Mouse (Mus musculus) megakaryocyte, adult 5-6 weeks (primary cell): ENCODE results near the gene Atoh1. TPM values are rescaled to one million over a fixed set of nuclear protein-coding genes. Genes with fewer than 3 reads are reported as not detected.

Source experiments
- ATAC-seq: 2 replicates; pipeline ENCODE4 v1.8.0; 2016; ENCODE audit warnings: mild to moderate bottlenecking, inconsistent platforms; ENCODE audit not compliant: poor library complexity, severe bottlenecking
- total RNA-seq, 2 experiments: library from RNA; stranded (forward) in 1 of 2; stranded (reverse) in 1 of 2; fragments of 153-499, 151-499 nt in 1 of 2; fragments of 221-1000, 200-1000 nt in 1 of 2; gene quantifications; 2 replicates each; pipeline versions ENCODE4 v1.2.3 to v1.2.4; 2015 to 2017

Gene Atoh1
- total RNA-seq (2015), result not detected in 2 replicates
- not detected in 2 replicates for total RNA-seq (2017)

DNA sequence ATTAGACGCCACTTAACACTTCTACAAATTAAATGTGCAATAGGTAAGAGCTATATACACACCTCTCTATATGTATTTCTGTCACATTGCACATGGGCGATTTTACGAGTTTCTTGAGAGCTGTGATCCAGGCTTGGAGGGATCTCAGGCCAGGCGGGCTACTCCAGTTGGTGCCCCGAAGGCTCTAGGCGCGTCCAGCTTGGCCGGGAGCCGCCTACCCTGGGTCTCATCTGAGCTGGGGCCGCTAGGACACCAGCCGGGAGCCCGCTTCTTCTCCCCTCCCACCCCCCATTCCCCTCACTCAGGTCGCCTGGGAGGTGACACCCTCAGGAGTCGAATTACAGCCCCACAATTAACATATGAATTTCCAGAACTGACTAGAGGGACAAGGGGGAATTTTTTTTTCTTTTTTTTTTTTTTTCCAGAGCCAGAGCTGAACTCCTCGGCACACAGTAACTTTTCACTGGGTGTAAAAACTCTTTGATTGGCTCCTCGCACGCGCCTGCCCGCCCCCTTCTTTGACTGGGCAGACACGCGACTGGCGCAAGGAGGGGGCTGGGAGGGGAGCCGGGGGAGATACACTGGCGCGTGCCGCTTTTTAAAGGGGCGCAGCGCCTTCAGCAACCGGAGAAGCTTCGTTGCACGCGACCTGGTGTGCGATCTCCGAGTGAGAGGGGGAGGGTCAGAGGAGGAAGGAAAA is at the start of gene Atoh1:
Gene Atoh1 (plus strand): TSS at position 627 of the 700 bp plus-strand sequence.
- ATAC-seq, result no peak

DNA sequence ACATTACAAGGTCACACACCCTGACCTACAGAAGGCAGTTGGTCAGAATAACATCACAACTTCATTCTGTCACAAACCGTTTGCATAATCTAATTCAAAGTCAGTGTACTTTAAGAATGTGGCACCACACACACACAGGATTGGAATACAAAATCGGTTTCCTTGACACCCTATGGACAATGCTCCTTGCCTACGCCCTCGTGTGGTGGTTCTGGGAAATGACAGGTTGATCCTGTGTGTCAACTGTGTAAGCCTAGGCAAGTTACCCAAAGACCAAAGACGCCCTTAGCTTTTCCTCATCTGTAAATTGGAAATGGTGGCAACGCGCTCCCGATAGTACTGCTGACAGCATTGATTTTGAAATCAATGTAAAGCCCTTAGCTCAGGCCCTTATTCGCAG is 45.0 kb upstream of the Atoh1 start:
- no peak for ATAC-seq

DNA sequence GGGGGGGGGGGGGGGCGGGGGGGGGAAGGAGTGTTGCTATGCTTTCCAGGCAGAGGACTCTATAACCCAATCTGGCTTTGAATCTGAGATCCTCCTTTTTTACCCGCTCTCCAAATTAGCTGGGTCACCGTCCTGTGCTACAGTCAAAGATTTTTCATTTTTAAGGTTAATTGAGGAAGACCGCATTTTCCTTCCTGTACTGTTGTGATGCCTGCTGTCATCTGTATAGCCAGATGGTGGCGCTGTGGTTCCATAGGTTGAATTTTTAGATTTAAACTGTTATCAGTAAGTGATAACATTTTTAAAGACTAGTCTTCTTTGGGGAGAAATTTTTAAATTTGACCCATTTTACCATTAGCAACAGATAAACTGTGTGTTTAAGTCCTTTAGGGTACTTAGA is 44.0 kb upstream of the Atoh1 start:
- ATAC-seq, result no peak

DNA sequence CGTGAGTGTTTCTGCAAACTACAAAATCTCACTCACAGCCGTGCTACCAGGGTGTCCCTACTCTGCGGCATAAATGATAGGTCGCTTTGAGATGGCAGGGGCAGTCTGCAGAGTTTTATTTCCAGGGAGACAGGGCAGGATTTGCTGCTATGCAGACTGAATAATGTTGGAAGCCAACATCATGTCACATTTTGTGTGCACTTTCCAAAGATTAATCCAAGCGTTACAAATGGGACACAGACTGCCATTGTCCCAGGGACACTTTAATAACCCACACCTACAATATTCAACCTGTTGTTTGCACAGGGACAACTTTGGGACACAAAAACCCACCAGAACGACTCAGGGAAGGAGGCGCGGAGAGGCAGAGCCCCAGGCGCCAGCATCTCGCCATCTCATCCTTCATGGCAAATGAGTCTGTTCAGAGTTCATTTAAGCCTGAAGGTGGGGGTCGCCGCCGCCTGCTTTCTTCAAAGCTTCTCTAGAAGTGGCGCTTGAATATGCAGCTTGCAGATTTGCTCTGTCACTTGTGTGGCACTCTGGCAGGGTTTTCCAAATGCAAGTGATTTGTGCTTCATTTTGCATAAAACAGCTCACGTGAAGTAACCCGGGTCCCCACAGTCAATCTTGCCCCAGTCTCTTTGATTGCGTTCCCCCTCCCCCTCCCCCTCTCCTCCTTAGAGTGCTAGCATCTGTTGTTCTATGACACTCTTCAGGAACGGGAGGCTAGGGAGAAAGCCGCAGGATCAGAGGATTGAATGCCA is 40.6 kb upstream of the Atoh1 start:
- ATAC-seq, result no peak

DNA sequence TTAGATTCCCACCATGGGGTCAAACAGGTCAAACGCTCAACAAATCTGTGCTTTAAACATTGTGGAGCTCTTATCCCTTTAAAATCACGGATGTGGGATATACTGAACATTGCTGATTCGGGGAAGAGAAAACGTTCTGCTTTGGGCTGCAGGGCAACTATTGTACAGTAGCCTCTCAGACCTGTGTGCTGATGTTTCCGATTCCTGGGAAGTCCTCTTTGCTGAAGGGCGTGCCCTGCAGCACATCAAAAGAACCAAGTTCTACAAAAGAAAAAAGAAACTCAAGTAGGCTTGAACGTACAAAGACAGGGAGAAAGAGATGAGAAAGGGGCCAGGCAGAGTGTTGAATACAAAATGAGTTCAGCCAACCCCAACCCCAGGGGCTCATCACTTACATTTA is 34.2 kb upstream of the Atoh1 start:
- ATAC-seq, result no peak

DNA sequence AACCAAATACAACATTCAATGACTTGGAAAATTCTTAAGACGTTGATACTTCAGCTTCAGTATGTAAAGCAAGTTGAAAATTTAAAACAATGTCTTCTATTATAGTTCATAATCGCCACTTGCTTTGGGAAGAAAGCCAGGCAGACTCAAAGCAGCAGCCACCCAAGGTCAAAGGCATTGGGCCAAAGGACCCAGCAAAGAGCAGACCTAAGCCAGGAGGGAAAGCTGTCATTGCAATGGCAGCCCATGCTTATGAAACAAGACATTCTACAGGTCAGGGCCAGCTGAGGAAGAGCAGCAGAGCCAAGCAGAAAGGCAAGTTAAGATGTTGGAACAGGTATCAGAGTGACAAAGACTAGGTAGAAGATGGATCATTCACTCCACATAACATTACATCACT is 25.3 kb upstream of the Atoh1 start:
- no peak for ATAC-seq

DNA sequence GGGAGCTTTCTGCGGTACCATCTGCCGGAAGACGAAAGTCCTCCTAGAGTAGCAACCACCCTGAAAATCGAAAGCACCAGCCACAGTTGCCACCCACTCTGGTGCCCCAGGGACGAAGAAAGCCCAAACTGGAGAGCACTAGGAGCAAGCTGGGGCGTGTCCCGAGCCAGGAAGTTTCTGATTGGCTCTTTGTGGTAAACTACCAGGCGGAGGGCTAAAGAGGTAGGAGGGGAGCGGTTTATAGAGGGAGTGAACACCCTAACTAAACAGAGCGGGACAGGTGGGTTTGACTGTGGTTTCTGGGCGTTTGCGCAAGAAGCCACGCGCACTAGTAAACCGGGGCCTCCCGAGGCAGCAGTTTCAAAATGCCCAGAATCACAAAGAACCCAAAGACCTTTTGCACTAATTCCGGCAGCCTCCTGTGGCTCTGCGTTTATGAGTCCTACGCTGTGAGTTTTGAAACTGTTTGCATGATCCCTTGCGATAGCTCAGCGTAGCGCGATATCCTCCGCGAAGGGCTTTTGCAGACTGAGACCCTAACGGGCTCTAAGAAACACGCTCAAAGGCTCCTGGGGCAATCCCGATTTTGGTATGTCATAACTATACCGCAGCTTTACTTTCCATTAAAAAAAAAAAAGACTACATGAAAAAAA is 1.0 kb upstream of the Atoh1 start:
- no peak for ATAC-seq

DNA sequence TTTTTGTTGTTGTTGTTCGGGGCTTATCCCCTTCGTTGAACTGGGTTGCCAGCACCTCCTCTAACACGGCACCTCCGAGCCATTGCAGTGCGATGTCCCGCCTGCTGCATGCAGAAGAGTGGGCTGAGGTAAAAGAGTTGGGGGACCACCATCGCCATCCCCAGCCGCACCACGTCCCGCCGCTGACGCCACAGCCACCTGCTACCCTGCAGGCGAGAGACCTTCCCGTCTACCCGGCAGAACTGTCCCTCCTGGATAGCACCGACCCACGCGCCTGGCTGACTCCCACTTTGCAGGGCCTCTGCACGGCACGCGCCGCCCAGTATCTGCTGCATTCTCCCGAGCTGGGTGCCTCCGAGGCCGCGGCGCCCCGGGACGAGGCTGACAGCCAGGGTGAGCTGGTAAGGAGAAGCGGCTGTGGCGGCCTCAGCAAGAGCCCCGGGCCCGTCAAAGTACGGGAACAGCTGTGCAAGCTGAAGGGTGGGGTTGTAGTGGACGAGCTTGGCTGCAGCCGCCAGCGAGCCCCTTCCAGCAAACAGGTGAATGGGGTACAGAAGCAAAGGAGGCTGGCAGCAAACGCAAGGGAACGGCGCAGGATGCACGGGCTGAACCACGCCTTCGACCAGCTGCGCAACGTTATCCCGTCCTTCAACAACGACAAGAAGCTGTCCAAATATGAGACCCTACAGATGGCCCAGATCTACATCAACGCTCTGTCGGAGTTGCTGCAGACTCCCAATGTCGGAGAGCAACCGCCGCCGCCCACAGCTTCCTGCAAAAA is 496 bp downstream of the Atoh1 start:
- no peak for ATAC-seq

DNA sequence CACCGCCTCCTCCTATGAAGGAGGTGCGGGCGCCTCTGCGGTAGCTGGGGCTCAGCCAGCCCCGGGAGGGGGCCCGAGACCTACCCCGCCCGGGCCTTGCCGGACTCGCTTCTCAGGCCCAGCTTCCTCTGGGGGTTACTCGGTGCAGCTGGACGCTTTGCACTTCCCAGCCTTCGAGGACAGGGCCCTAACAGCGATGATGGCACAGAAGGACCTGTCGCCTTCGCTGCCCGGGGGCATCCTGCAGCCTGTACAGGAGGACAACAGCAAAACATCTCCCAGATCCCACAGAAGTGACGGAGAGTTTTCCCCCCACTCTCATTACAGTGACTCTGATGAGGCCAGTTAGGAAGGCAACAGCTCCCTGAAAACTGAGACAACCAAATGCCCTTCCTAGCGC is 1.1 kb downstream of the Atoh1 start:
- ATAC-seq, result no peak

DNA sequence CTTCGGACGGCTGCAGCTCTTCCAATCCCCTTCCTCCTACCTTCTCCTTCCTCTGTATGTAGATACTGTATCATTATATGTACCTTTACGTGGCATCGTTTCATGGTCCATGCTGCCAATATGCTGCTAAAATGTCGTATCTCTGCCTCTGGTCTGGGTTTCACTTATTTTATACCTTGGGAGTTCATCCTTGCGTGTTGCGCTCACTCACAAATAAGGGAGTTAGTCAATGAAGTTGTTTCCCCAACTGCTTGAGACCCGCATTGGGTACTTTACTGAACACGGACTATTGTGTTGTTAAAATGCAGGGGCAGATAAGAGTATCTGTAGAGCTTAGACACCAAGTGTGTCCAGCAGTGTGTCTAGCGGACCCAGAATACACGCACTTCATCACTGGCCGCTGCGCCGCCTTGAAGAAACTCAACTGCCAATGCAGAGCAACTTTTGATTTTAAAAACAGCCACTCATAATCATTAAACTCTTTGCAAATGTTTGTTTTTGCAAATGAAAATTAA is 1.6 kb downstream of the Atoh1 start:
- ATAC-seq, result no peak

DNA sequence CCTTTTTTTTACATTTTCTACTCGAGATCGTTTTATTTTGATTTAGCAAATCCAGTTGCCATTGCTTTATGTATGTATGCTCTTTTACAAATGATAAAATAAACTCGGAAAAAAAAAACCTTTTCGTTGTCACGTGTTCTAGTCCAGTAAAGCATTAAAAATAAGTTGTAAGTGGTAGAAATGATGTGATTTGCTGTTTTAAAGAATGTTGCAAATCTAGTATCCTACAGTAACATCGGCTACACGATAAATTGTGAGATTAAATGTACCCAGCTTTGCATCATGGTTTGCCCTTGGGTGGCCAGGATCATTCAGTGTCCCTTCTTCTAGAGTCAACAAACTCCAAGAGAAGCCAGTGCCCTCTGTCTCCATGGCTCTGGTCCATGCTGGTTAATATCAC is 2.2 kb downstream of the Atoh1 start:
- ATAC-seq, result no peak

DNA sequence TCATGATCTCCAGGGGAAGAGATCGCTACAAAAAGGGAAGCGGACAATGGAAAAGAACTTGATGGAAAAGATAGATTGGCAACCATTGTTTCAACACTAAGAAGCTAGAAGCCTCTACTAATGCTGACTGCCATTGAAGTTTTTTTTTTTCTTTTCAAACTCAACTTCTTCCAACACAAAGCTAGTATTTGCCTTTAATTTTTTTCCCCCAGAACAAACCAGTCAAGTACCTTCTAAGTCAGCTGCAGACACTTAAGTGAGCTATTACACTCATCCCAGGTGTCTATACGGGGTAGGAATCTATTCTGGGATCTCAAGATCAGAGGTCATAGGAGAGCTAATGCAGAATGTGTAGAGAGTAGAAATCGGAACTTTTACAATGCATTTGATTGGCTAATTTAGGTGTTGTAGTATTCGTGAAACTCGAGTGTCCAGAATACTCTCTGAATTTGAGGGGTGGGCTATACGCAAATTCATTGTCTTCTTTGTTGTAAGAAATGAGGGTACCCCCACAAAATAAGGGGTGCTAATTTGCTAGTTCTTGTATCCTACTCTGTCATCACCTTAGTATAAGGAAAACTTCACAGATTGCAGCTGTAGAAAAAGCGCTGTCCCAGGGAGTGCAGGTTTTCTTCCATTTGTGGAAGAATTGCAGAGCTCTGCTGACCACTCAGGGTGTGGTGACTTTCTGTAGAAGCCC is 2.8 kb downstream of the Atoh1 start:
- ATAC-seq, result no peak

DNA sequence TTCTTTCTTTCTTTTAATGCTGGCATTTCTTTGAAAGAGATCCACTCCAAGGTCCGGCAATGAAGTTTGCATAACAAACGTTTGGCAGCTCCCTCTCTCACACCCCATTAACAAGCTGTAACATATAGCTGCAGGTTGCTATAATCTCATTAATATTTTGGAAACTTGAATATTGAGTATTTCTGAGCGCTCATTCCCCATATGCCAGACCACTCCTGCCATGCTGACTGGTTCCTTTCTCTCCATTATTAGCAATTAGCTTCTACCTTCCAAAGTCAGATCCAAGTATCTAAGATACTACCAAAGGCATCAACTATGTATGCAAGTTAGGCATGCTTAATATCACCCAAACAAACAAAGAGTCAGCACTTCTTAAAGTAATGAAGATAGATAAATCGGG is 4.4 kb downstream of the Atoh1 start:
- ATAC-seq, result no peak

DNA sequence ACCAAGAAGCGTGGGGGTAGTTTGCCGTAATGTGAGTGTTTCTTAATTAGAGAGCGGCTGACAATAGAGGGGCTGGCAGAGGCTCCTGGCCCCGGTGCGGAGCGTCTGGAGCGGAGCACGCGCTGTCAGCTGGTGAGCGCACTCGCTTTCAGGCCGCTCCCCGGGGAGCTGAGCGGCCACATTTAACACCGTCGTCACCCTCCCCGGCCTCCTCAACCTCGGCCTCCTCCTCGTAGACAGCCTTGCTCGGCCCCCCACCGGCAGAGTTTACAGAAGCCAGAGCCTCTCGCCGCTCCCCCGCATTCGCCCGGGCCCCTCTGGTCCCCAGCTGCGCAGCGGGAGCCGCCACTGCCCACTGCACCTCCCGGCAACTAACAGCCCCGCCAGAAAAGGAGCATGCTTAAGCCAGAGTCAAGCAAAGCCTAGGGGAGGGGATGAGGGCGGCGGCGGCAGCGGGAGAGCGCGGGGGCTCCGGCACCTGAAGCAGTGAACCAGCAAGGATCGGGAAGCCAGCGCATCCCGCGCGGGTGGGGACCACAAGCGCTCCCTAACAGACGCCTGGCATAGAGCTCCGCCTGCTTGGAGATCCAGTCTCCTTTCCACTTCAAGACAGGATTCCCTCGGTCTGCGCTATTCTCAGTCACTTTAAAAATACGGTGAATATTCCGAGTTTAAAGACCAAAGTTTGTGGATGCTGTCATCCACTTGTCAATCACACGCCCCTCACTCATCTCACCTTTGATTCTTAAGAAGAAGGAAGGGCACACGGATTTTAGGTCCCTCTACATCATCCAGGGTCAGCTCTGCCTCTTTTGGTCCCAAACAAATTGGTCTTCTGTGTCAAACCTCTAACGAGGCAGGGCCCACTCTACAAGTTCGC is 5.8 kb downstream of the Atoh1 start:
- no peak for ATAC-seq

DNA sequence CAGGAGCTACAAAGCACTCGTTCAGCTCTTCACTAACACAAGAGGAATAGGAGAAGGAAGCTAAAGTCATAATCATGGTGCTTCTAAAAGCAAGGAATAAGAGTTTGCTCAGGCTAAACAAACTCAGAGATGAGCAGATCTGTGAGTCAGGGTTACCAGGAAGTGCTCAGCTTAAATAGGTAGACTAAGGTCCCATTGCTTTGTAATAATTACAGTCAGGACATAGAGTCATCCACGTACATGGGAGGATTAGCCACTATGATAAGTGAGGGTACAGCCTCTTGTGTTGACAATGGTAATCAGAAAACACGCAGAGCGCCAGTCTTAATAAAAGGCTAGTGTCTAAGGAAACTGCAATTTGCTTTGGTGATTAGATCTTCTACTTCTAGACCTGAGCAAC is 7.4 kb downstream of the Atoh1 start:
- ATAC-seq, result no peak

DNA sequence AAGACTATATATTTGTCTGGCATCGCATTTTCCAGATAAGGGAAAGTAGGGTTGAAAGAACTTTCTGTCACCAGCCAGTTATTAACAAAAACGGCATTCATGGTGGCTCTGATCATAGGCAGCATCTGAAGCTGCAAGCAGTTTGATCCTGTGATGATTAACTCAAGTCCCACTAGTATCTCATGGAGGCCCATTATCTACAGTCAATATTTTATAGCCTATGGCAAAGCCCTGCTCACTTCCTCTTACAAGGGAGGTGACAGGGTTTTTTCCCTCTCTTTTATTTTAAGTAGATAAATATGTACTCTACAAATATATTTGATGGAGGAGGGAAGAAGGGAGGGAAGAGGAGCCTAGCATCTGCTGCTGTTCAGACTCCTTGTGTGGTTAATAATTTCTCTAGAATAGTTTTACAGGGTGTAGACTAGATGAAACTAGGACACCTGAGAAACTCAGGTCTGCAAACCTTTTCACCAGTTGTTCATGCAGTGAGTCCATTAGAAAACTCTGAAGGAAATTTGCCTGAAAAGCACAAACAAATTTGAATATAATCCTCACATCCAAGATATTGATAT is 14.1 kb downstream of the Atoh1 start:
- ATAC-seq, result no peak

DNA sequence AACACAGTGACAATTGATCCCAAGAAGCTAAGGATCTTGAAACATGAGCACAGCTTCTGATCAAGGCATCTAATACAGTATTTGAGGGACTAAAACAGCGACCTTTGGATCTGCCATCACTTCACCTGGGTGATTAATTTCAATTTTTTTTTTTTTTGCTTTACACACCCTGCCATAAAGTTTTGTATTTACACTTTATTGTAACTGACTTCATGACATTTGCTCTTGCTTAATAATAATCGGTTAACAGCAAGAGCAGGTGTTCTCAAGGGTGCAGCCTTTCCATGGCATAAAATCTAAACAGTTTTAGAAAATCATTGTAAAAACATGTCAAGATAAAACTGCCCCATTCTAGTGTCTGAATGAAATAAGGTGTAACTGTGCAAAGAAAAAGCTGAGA is 25.6 kb downstream of the Atoh1 start:
- no peak for ATAC-seq

DNA sequence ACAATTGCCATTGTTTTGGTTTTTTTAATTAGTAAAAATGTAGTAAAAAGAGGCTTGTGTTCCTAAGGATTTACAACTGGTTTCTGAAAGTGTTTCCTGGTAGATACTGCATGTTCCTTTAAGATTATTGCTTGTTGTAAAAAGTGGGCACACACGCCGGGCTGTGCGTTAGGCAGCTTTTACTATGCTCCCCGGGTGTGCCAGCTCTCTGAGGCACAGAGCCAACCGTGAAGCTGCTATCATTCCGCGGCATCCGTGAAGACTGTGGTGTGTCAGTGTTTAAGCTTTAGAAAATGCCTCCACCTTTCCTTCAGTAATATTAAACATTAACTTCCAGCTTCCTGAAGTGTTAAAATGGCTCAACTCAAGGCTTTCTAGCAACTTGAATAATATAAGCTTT is 35.0 kb downstream of the Atoh1 start:
- no peak for ATAC-seq

DNA sequence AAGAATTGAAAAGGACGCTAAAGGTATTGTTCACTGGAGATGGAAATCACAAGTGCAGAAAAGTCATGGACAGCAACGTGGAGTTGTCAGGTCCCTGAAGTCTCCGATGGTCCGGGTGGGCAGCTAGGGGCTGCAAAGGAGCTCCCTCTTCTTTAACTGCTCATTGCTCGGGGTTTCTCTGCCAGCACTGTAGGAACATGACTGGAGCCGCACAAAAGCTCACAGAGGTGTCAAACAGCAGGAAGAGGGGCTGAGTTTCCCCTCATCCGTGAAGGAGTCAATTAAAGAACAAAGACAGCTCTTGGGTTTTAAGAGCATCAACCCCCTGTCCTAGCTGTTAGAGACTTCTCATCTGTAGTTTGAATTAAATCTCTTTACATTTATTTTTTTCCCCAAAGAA is 44.5 kb downstream of the Atoh1 start:
- no peak for ATAC-seq
